Comparison of ENCODE assay signal across 18 mouse cellular contexts in genomic region chr7:34394636-34395035, GRCm38 (mm10). TPM values are rescaled to one million over a fixed set of nuclear protein-coding genes. Genes with fewer than 3 reads are reported as not detected.
A peak's percentile ranks its signal among the peaks of the same experiment; 100 is the strongest.
DNase-seq lines count a peak whose midpoint lies in the region; ATAC-seq and TF ChIP-seq lines count a peak whose summit lies in the region.
"Had no signal": no experiment of that assay in that cellular context is flagged by ENCODE, and none has a peak within 500 bp of the region (broad histone marks: within the 10 kb centered on the region; RNA-seq: fewer than 3 reads in every experiment).

No protein-coding gene starts in this region.

- ATAC-seq in forebrain, embryonic 15.5 days (replicated peaks), result no peak
- no peak for ATAC-seq in midbrain, postnatal 0 days (ENCODE audit: low FRiP score)
- ATAC-seq in midbrain, embryonic 14.5 days (ENCODE audit: low FRiP score, low TSS enrichment), result no peak
- ATAC-seq in Patski, result no peak
- no peak for ATAC-seq in stomach, postnatal 0 days (ENCODE audit: low FRiP score, low TSS enrichment)
- ATAC-seq: inflammation-experienced regulatory T-cells, adult 6 months; midbrain, embryonic 16.5 days had no signal

- H3K9ac ChIP-seq in forebrain, embryonic 15.5 days (replicated peaks), result no peak overlapping the region
- H3K9ac ChIP-seq in midbrain, postnatal 0 days (replicated peaks; ENCODE audit: low read length, poor library complexity, severe bottlenecking), result no peak overlapping the region
- no peak overlapping the region for H3K9ac ChIP-seq in midbrain, embryonic 14.5 days (replicated peaks; ENCODE audit: low read length)
- no peak overlapping the region for H3K9ac ChIP-seq in stomach, postnatal 0 days (ENCODE audit: low read length)

- TF ChIP-seq CTCF in midbrain, postnatal 0 days (IDR thresholded peaks at IDR 0.05), result peak; percentile 11; the same call in 1 of the 2 replicates
- peak; percentile 21 for TF ChIP-seq CTCF in Patski (IDR thresholded peaks at IDR 0.05)
- peak; percentile 19; the same call in 1 of the 2 replicates for TF ChIP-seq CTCF in stomach, postnatal 0 days (IDR thresholded peaks at IDR 0.05; ENCODE audit: low read depth)

- no peak overlapping the region for H3K4me3 ChIP-seq in forebrain, embryonic 15.5 days
- no peak overlapping the region for H3K4me3 ChIP-seq in forebrain, embryonic 10.5 days
- no peak overlapping the region for H3K4me3 ChIP-seq in midbrain, postnatal 0 days (ENCODE audit: low read depth, low read length)
- H3K4me3 ChIP-seq in midbrain, embryonic 14.5 days (replicated peaks; ENCODE audit: low read depth, low read length), result no peak overlapping the region
- no peak overlapping the region for H3K4me3 ChIP-seq in stomach, postnatal 0 days (ENCODE audit: low read depth, low read length)

- CTCF ChIA-PET in Patski (lab: Charles Lee), result interaction anchor here (1.3 to 4.7 kb wide), 2 partner anchors 8 to 12 kb away, joined by 3 to 29 read pairs; no protein-coding TSS in a partner anchor

- intact Hi-C loops in left cerebral cortex, postnatal 10 days (cut with DNase I), result no loop called here

- H3K36me3 ChIP-seq in forebrain, embryonic 15.5 days, result no peaks in the 10 kb centered on the region
- no peaks in the 10 kb centered on the region for H3K36me3 ChIP-seq in forebrain, embryonic 10.5 days (replicated peaks)
- no peaks in the 10 kb centered on the region for H3K36me3 ChIP-seq in midbrain, postnatal 0 days (ENCODE audit: insufficient read depth, low read length)
- no peaks in the 10 kb centered on the region for H3K36me3 ChIP-seq in midbrain, embryonic 14.5 days (ENCODE audit: control insufficient read depth, insufficient read depth, low read length)
- H3K36me3 ChIP-seq in stomach, postnatal 0 days (ENCODE audit: control insufficient read depth, insufficient read depth, low read length), result no peaks in the 10 kb centered on the region

- no peaks in the 10 kb centered on the region for H3K9me3 ChIP-seq in forebrain, embryonic 15.5 days
- no peaks in the 10 kb centered on the region for H3K9me3 ChIP-seq in forebrain, embryonic 10.5 days
- no peaks in the 10 kb centered on the region for H3K9me3 ChIP-seq in midbrain, postnatal 0 days (ENCODE audit: low read length)
- H3K9me3 ChIP-seq in midbrain, embryonic 14.5 days (ENCODE audit: control insufficient read depth, low read length), result no peaks in the 10 kb centered on the region
- no peaks in the 10 kb centered on the region for H3K9me3 ChIP-seq in stomach, postnatal 0 days (ENCODE audit: control insufficient read depth, low read length)

- H3K27me3 ChIP-seq in forebrain, embryonic 15.5 days, result no peaks in the 10 kb centered on the region
- no peaks in the 10 kb centered on the region for H3K27me3 ChIP-seq in forebrain, embryonic 10.5 days (ENCODE audit: poor library complexity, severe bottlenecking)
- H3K27me3 ChIP-seq in midbrain, postnatal 0 days (ENCODE audit: insufficient read depth, low read length), result no peaks in the 10 kb centered on the region
- H3K27me3 ChIP-seq in midbrain, embryonic 14.5 days (ENCODE audit: control insufficient read depth, insufficient read depth, low read length), result no peaks in the 10 kb centered on the region
- no peaks in the 10 kb centered on the region for H3K27me3 ChIP-seq in Patski
- no peaks in the 10 kb centered on the region for H3K27me3 ChIP-seq in stomach, postnatal 0 days (ENCODE audit: control insufficient read depth, insufficient read depth, low read length)

- peaks cover 14% of the 10 kb centered on the region for H3K4me1 ChIP-seq in forebrain, embryonic 15.5 days
- peaks cover 9% of the 10 kb centered on the region for H3K4me1 ChIP-seq in forebrain, embryonic 10.5 days
- H3K4me1 ChIP-seq in midbrain, postnatal 0 days (ENCODE audit: insufficient read depth, low read length), result peaks cover 6% of the 10 kb centered on the region; the same call in 1 of the 2 replicates
- peaks cover 10% of the 10 kb centered on the region for H3K4me1 ChIP-seq in midbrain, embryonic 14.5 days (ENCODE audit: control insufficient read depth, insufficient read depth, low read length)
- H3K4me1 ChIP-seq in stomach, postnatal 0 days (replicated peaks; ENCODE audit: control insufficient read depth, insufficient read depth), result no peaks in the 10 kb centered on the region; the same call in 1 of the 2 replicates

- H3K27ac ChIP-seq in forebrain, embryonic 15.5 days (replicated peaks), result peak overlapping the region; percentile 52
- H3K27ac ChIP-seq in forebrain, embryonic 10.5 days, result no peak overlapping the region
- no peak overlapping the region for H3K27ac ChIP-seq in midbrain, postnatal 0 days (ENCODE audit: low read depth, low read length)
- H3K27ac ChIP-seq in midbrain, embryonic 14.5 days (replicated peaks; ENCODE audit: low read depth, low read length), result no peak overlapping the region
- no peak overlapping the region for H3K27ac ChIP-seq in stomach, postnatal 0 days (replicated peaks)

- no peak for TF ChIP-seq EP300 in stomach, postnatal 0 days (optimal IDR thresholded peaks at IDR 0.05)

- H3K4me2 ChIP-seq in forebrain, embryonic 15.5 days (replicated peaks), result no peak overlapping the region
- H3K4me2 ChIP-seq in midbrain, postnatal 0 days (ENCODE audit: low read depth, low read length, poor library complexity, severe bottlenecking), result no peak overlapping the region
- H3K4me2 ChIP-seq in midbrain, embryonic 14.5 days (ENCODE audit: low read length), result no peak overlapping the region
- H3K4me2 ChIP-seq in stomach, postnatal 0 days (replicated peaks; ENCODE audit: low read depth), result no peak overlapping the region
- H3K4me2 ChIP-seq: liver, embryonic 11.5 days had no signal

- POLR2A ChIA-PET in Patski (lab: Charles Lee), result interaction anchor here (0.6 kb wide), 1 partner anchor 128 kb away, joined by 3 read pairs; no protein-coding TSS in a partner anchor

- 65% methylated on average over 5 of the region's 5 CpGs for WGBS in forebrain, embryonic 15.5 days
- WGBS in forebrain, embryonic 10.5 days, result 78% methylated on average over 5 of the region's 5 CpGs
- WGBS in midbrain, postnatal 0 days, result 76% methylated on average over 5 of the region's 5 CpGs
- 77% methylated on average over 5 of the region's 5 CpGs for WGBS in midbrain, embryonic 14.5 days
- 79% methylated on average over 5 of the region's 5 CpGs for WGBS in stomach, postnatal 0 days

- no peak for DNase-seq in forebrain, embryonic 10.5 days (ENCODE audit: extremely low spot score, low spot score)
- no peak for DNase-seq in midbrain, postnatal 0 days (ENCODE audit: low spot score)
- DNase-seq in midbrain, embryonic 14.5 days, result no peak
- DNase-seq in Patski (ENCODE audit: low read depth, low spot score), result no peak
- no peak for DNase-seq in stomach, postnatal 0 days (ENCODE audit: low spot score)
- DNase-seq in left cerebral cortex, postnatal 10 days (ENCODE audit: extremely low spot score in 1 of 2, low spot score in 2 of 2), result no peak
- DNase-seq: adrenal gland, adult 2 months; cerebellum, adult 8-10 months; gastrocnemius, postnatal 14 days; heart, postnatal 14 days; kidney, postnatal 10 days; left cerebral cortex, postnatal 4 days; right cerebral cortex, adult 18-20 months; thymus, postnatal 25 days had no signal

- in situ Hi-C loops in Patski (cut with MboI; ENCODE audit: low pct_unique_long_range_greater_than_20kb), result no loop called here

RNA-seq across cellular contexts. Expression of gene Lsm14a, which starts 1.5 kb away (rescaled TPM):
- 76.7 and 77.7 TPM in 2 replicates for polyA plus RNA-seq in forebrain, embryonic 15.5 days (2015; fragmentation: Nextera tagmentation; extraction: Ambion mirVana)
- 102 and 105 TPM in 2 replicates for polyA plus RNA-seq in forebrain, embryonic 10.5 days (2016; fragmentation: Nextera tagmentation; extraction: Ambion mirVana)
- total RNA-seq in midbrain, postnatal 0 days (2014; rRNA removed), result 41.8 and 50.4 TPM in 2 replicates
- 35.6 and 39.0 TPM in 2 replicates for polyA plus RNA-seq in midbrain, postnatal 0 days (2015; fragmentation: Nextera tagmentation; extraction: Ambion mirVana)
- polyA plus RNA-seq in midbrain, embryonic 14.5 days (2014; fragmentation: Nextera tagmentation; extraction: Ambion mirVana), result 46.1 and 48.9 TPM in 2 replicates
- 118 TPM for polyA plus RNA-seq in Patski (2021)
- polyA plus RNA-seq in stomach, postnatal 0 days (2015; fragmentation: Nextera tagmentation; extraction: Ambion mirVana), result 47.9 and 49.4 TPM in 2 replicates
- total RNA-seq in left cerebral cortex, postnatal 10 days (2021), result 10 to 100 TPM; 56.0 to 73.4 TPM
